Mouse (Mus musculus): ENCODE measurements at regions not wholly inside any gene's neighbourhood (a gene's known extent, or its start where the extent isn't known, plus 50 kb on each side); places are given as distances from the start of the nearest gene placed in this dataset.

- Histone ChIP-seq H3K4me1 (ENCODE audit: control insufficient read depth, insufficient read depth, low read length) (no peaks in the 10 kb centered on the region), H3K4me3 (ENCODE audit: low read depth, low read length) (no peak overlapping the region), H3K27ac (ENCODE audit: insufficient read depth, low read length) (no peak overlapping the region), H3K9me3 (replicated peaks; ENCODE audit: control insufficient read depth, insufficient read depth, low read length, poor library complexity, severe bottlenecking) (no peaks in the 10 kb centered on the region), H3K9ac (ENCODE audit: low read depth, poor library complexity, severe bottlenecking) (no peak overlapping the region), H3K36me3 (ENCODE audit: control insufficient read depth, insufficient read depth, low read length, poor library complexity, severe bottlenecking) (no peaks in the 10 kb centered on the region), H3K27me3 (ENCODE audit: control insufficient read depth, insufficient read depth, low read length, poor library complexity, severe bottlenecking) (no peaks in the 10 kb centered on the region; the same call in 1 of the 2 replicates)
- TF ChIP-seq CTCF (IDR thresholded peaks at IDR 0.05; ENCODE audit: low read depth, low read length) (no peak), EP300 (IDR thresholded peaks at IDR 0.05; ENCODE audit: insufficient read depth, low read depth, low read length) (no peak), POLR2A (IDR thresholded peaks at IDR 0.05; ENCODE audit: insufficient read depth, low read length) (no peak)
Observed at GRCm38 (mm10) chr7:78102396-78102795, 635.4 kb downstream of the Ntrk3 start.

GRCm38 (mm10) chr7:78086566-78087008, 651.2 kb downstream of the Ntrk3 start:
- Histone ChIP-seq H3K27me3 (ENCODE audit: control insufficient read depth, insufficient read depth, low read length, poor library complexity, severe bottlenecking) (no peaks in the 10 kb centered on the region), H3K36me3 (ENCODE audit: control insufficient read depth, insufficient read depth, low read length, poor library complexity, severe bottlenecking) (no peaks in the 10 kb centered on the region), H3K4me1 (ENCODE audit: control insufficient read depth, insufficient read depth, low read length) (no peaks in the 10 kb centered on the region), H3K4me3 (ENCODE audit: low read depth, low read length) (no peak overlapping the region), H3K27ac (ENCODE audit: insufficient read depth, low read length) (no peak overlapping the region), H3K9me3 (replicated peaks; ENCODE audit: control insufficient read depth, insufficient read depth, low read length, poor library complexity, severe bottlenecking) (no peaks in the 10 kb centered on the region), H3K9ac (ENCODE audit: low read depth, poor library complexity, severe bottlenecking) (no peak overlapping the region)
- TF ChIP-seq POLR2A (IDR thresholded peaks at IDR 0.05; ENCODE audit: insufficient read depth, low read length) (no peak), EP300 (IDR thresholded peaks at IDR 0.05; ENCODE audit: insufficient read depth, low read depth, low read length) (no peak), CTCF (IDR thresholded peaks at IDR 0.05; ENCODE audit: low read depth, low read length) (no peak)

- TF ChIP-seq EP300 (IDR thresholded peaks at IDR 0.05; ENCODE audit: insufficient read depth, low read depth, low read length) (no peak), POLR2A (IDR thresholded peaks at IDR 0.05; ENCODE audit: insufficient read depth, low read length) (no peak), CTCF (IDR thresholded peaks at IDR 0.05; ENCODE audit: low read depth, low read length) (no peak)
- H3K27ac ChIP-seq (ENCODE audit: insufficient read depth, low read length) = no peak overlapping the region
- H3K4me3 ChIP-seq (ENCODE audit: low read depth, low read length) = no peak overlapping the region
- H3K36me3 ChIP-seq (ENCODE audit: control insufficient read depth, insufficient read depth, low read length, poor library complexity, severe bottlenecking) = no peaks in the 10 kb centered on the region
- no peaks in the 10 kb centered on the region for H3K9me3 ChIP-seq (replicated peaks; ENCODE audit: control insufficient read depth, insufficient read depth, low read length, poor library complexity, severe bottlenecking)
- no peaks in the 10 kb centered on the region for H3K4me1 ChIP-seq (ENCODE audit: control insufficient read depth, insufficient read depth, low read length)
- no peaks in the 10 kb centered on the region for H3K27me3 ChIP-seq (ENCODE audit: control insufficient read depth, insufficient read depth, low read length, poor library complexity, severe bottlenecking)
- no peak overlapping the region for H3K9ac ChIP-seq (ENCODE audit: low read depth, poor library complexity, severe bottlenecking)
Observed at GRCm38 (mm10) chr7:78085783-78086565, 651.8 kb downstream of the Ntrk3 start.

DNA sequence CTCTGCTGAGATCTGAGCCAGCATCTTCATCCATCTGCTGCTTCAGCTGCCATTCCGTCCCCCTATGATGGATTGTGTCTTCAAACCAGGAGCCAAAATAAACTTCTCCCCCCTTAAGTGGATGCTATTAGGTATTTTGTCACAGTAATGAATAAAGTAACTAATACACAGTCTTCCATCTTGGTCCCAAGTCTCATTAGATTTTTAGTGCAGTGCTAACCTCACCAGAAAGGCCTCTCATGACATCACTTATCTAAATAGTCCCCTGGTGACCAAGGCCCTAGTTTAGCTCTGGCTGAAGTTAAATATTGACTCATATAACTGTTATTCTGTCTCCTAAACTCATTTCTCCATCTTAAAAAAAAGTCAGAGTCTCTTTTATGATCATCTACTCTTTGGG, 658.1 kb downstream of the Ntrk3 start:
- no peak overlapping the region for H3K4me3 ChIP-seq (ENCODE audit: low read depth, low read length)
- TF ChIP-seq POLR2A (IDR thresholded peaks at IDR 0.05; ENCODE audit: insufficient read depth, low read length) (no peak), CTCF (IDR thresholded peaks at IDR 0.05; ENCODE audit: low read depth, low read length) (no peak), EP300 (IDR thresholded peaks at IDR 0.05; ENCODE audit: insufficient read depth, low read depth, low read length) (no peak)
- no peaks in the 10 kb centered on the region for H3K27me3 ChIP-seq (ENCODE audit: control insufficient read depth, insufficient read depth, low read length, poor library complexity, severe bottlenecking)

GRCm38 (mm10) chr7:78071131-78071530, 666.7 kb downstream of the Ntrk3 start:
- TF ChIP-seq CTCF (IDR thresholded peaks at IDR 0.05; ENCODE audit: low read depth, low read length) (no peak), EP300 (IDR thresholded peaks at IDR 0.05; ENCODE audit: insufficient read depth, low read depth, low read length) (no peak), POLR2A (IDR thresholded peaks at IDR 0.05; ENCODE audit: insufficient read depth, low read length) (no peak)
- no peak overlapping the region for H3K4me3 ChIP-seq (ENCODE audit: low read depth, low read length)
- no peaks in the 10 kb centered on the region for H3K4me1 ChIP-seq (ENCODE audit: control insufficient read depth, insufficient read depth, low read length)
- no peaks in the 10 kb centered on the region for H3K36me3 ChIP-seq (ENCODE audit: control insufficient read depth, insufficient read depth, low read length, poor library complexity, severe bottlenecking)
- no peaks in the 10 kb centered on the region for H3K9me3 ChIP-seq (replicated peaks; ENCODE audit: control insufficient read depth, insufficient read depth, low read length, poor library complexity, severe bottlenecking)
- no peaks in the 10 kb centered on the region for H3K27me3 ChIP-seq (ENCODE audit: control insufficient read depth, insufficient read depth, low read length, poor library complexity, severe bottlenecking)
- H3K27ac ChIP-seq (ENCODE audit: insufficient read depth, low read length) = no peak overlapping the region
- no peak overlapping the region for H3K9ac ChIP-seq (ENCODE audit: low read depth, poor library complexity, severe bottlenecking)

More for the DNA sequence above, 658.1 kb downstream of the Ntrk3 start:
- H3K9me3 ChIP-seq (replicated peaks; ENCODE audit: control insufficient read depth, insufficient read depth, low read length, poor library complexity, severe bottlenecking) = no peaks in the 10 kb centered on the region
- no peak overlapping the region for H3K27ac ChIP-seq (ENCODE audit: insufficient read depth, low read length)
- H3K4me1 ChIP-seq (ENCODE audit: control insufficient read depth, insufficient read depth, low read length) = no peaks in the 10 kb centered on the region
- no peak overlapping the region for H3K9ac ChIP-seq (ENCODE audit: low read depth, poor library complexity, severe bottlenecking)
- no peaks in the 10 kb centered on the region for H3K36me3 ChIP-seq (ENCODE audit: control insufficient read depth, insufficient read depth, low read length, poor library complexity, severe bottlenecking)

GRCm38 (mm10) chr7:78061631-78062030, 676.2 kb downstream of the Ntrk3 start:
- Histone ChIP-seq H3K27ac (ENCODE audit: insufficient read depth, low read length) (no peak overlapping the region), H3K9ac (ENCODE audit: low read depth, poor library complexity, severe bottlenecking) (no peak overlapping the region), H3K9me3 (replicated peaks; ENCODE audit: control insufficient read depth, insufficient read depth, low read length, poor library complexity, severe bottlenecking) (no peaks in the 10 kb centered on the region), H3K4me3 (ENCODE audit: low read depth, low read length) (no peak overlapping the region), H3K4me1 (ENCODE audit: control insufficient read depth, insufficient read depth, low read length) (no peaks in the 10 kb centered on the region), H3K27me3 (ENCODE audit: control insufficient read depth, insufficient read depth, low read length, poor library complexity, severe bottlenecking) (no peaks in the 10 kb centered on the region), H3K36me3 (ENCODE audit: control insufficient read depth, insufficient read depth, low read length, poor library complexity, severe bottlenecking) (no peaks in the 10 kb centered on the region)
- no peak for TF ChIP-seq EP300 (IDR thresholded peaks at IDR 0.05; ENCODE audit: insufficient read depth, low read depth, low read length)

Data from ES-Bruce4 (cell line).